Mouse (Mus musculus) spleen, adult 12 weeks (tissue): ENCODE data around the gene Pik3r1.

ENCODE experiments used
- DNase-seq: peaks from one replicate; pipeline ENCODE4 v3.0.0; 2022; ENCODE audit warnings: low spot score

Pik3r1 gene

GRCm38 (mm10) chr13:101678984-101679383, 89.0 kb downstream of the Pik3r1 start:
- no peak for DNase-seq

- DNase-seq = no peak
Measured at GRCm38 (mm10) chr13:101678036-101678435, 90.0 kb downstream of the Pik3r1 start.

GRCm38 (mm10) chr13:101673876-101674275, 94.1 kb downstream of the Pik3r1 start:
- DNase-seq = no peak

GRCm38 (mm10) chr13:101668859-101669258, 99.2 kb downstream of the Pik3r1 start:
- no peak for DNase-seq

- DNase-seq = peak; percentile 31
Measured at GRCm38 (mm10) chr13:101664010-101664409, 104.0 kb downstream of the Pik3r1 start.

GRCm38 (mm10) chr13:101662900-101663299, 105.1 kb downstream of the Pik3r1 start:
- DNase-seq = no peak

GRCm38 (mm10) chr13:101661567-101661966, 106.5 kb downstream of the Pik3r1 start:
- no peak for DNase-seq

- no peak for DNase-seq
Measured at GRCm38 (mm10) chr13:101660187-101660586, 107.8 kb downstream of the Pik3r1 start.

- no peak for DNase-seq
Measured at GRCm38 (mm10) chr13:101652131-101652530, 115.9 kb downstream of the Pik3r1 start.

GRCm38 (mm10) chr13:101641632-101642031, 126.4 kb downstream of the Pik3r1 start:
- DNase-seq = no peak

GRCm38 (mm10) chr13:101635837-101636236, 132.2 kb downstream of the Pik3r1 start:
- DNase-seq = no peak

- no peak for DNase-seq
Measured at GRCm38 (mm10) chr13:101634420-101634819, 133.6 kb downstream of the Pik3r1 start.

- no peak for DNase-seq
Measured at GRCm38 (mm10) chr13:101633620-101634019, 134.4 kb downstream of the Pik3r1 start.

- DNase-seq = no peak
Measured at GRCm38 (mm10) chr13:101632771-101633170, 135.2 kb downstream of the Pik3r1 start.

GRCm38 (mm10) chr13:101631561-101631960, 136.5 kb downstream of the Pik3r1 start:
- no peak for DNase-seq
